Mouse (Mus musculus): Measurements from ENCODE around the gene Lrp6.

The Lrp6 gene

DNA sequence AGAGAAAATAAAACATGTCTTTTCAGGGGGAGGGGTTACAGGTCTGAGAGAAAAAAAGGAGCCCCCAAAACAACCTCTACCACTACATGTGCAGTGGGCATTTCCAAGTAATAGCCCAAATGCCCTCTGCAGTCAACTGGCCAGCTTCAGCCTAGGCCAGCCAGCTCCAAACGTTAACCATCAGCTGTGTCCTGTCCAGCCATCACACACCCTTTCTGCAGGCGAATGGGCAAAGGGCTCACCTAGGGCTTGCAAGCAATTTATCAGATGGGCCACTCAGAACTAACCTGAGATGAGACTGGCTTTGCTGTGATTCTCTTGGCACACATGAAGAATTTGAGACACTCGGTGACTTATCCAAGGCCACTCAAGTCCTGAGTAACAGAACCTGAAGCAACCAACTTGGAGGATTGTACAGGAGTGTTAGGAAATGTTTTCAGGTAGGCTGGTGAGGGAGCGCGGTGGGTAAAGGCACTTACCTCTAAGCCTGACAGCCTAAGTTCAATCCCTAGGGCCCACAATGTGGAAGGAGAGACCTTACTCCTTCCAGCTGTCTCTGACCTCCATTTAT lies 1.3 kb upstream of the Lrp6 start:
- DNase-seq, result no peak

DNA sequence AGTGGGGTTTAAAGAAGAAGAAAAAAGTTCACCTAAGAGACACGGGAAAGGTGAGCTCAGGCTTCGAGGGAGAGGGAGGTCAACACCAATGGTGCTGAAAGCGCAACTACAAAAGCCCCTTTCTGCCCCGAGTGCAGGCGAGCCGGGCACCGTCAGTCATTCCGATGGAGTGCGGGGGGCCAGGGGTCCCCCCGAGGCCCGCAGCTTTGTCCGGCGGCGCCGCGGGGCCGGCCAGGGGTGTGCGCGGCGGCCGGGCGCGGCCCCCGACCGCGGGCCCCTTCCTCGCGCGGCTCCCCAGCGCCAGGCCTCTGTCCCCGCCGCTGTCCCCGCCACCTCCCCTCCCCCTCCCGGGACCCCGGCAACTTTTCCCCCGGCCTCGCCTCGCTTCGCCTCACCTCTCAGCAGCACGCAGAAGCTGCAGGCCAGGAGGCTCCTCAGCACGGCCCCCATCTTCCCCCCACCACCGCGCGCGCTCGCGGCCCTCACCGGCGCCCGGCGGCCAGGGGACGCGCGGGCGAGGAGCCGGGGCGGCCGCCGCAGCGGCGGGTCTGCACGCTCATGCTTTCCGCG lies 432 bp downstream of the Lrp6 start:
- DNase-seq, result no peak

DNA sequence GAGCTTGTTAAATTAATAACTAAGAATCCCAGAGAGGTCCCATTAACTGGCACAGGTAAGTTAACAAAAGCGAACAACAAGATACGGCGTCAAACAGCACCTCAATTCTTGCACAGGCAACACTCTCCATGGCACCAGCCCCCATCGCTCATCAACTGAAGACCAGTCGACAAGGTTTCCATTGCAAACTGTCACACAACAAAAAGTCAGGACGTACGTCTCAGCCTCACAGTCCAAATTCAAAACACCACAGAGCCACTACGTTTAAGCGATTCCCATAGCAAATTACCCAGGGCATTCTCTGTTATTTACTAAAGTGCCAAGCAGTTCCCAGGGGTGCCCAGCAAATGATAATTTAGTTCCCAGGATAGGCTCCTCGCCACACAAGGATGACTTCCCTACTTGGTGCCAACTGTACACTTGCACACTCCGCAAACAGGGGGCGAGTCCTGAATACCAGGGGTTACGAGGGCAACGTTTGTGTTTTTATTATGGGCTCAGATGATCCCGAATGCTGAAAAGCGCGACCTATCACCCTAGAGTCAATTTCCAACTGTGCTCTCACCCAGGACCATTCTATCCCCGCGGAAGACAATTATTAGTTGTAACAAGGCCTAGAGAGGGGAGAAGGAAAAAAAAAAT lies 1.0 kb downstream of the Lrp6 start:
- peak; percentile 32 for DNase-seq

DNA sequence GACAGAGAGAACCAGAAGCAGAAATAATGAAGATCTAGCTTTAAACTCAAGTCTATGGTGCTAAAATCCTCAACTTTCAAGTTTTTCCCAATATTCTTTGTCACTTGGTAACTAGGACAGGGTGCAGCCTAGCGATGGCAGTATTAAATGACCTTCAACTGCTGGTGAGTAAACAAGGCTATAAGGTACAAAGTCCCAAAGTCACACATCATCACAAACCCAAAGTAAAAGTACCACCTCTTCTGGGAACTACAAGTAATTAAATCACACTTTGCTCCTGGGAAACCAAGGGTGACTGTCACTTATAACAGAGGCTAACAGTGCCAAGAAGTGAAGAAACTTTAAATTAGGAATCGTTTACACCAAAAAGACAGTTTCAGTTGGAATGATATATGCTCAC lies 2.2 kb downstream of the Lrp6 start:
- peak; percentile 31 for DNase-seq

DNA sequence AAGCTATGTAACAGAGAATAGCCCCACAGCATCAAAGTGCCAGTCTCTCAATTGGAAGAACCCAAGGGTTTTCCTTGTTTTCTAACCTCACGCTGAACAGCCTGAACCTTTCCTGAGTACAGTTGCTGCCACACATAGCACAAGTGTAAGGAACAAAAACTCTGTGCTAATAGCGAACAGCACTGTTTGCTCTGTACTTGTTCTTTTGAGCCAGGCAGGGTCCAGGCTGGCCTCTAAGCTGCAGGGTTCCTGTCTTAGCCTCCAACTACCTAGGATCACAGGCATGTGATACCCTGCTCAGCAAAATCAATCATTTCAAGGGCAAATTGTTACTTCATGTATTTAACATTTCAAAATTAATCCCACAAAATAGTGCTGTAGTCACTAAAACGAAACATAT lies 7.1 kb downstream of the Lrp6 start:
- DNase-seq, result no peak

DNA sequence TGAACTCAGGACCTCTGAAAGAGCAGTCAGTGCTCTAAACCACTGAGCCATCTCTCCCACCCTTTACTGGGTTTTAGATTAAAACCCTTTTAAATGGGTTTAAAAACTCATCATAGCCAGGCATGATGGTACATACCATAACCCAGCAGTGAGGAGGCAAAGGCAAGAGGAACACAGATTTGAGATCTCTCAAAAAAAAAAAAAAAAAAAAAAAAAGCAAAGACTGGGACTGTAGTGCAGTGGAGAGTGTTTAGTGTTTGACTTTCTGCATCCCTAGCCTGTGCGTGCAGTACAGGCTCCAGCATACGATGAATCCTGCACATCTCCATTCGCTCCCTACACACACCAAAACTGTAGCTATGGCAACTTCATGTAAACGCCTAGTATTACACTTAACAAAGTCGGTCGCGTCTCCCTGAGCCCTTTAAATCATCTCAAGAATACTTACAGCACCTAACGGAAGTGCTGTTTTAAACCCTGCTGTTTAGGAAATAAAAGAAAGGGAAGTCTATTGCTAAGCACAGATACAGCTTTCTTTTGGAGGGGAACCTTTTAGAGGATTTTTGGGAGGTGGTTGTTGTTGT lies 8.1 kb downstream of the Lrp6 start:
- DNase-seq, result no peak

DNA sequence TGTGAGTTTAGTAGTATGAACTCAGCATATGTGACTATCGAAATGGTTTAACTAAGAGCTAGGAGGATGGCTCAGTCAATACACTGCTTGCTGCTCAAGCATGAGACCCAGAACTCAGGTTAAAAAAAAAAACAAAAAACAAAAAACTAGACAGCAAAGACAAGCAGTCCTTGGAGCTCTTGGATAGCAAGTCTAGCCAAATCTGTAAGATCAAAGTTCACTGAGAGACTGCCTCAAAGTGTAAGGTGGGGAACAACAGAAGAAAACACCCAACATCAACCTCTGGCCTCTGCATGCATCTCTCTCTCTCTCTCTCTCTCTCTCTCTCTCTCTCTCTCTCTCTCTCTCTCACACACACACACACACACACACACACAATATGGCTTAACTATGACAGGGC lies 9.7 kb downstream of the Lrp6 start:
- DNase-seq, result no peak

DNA sequence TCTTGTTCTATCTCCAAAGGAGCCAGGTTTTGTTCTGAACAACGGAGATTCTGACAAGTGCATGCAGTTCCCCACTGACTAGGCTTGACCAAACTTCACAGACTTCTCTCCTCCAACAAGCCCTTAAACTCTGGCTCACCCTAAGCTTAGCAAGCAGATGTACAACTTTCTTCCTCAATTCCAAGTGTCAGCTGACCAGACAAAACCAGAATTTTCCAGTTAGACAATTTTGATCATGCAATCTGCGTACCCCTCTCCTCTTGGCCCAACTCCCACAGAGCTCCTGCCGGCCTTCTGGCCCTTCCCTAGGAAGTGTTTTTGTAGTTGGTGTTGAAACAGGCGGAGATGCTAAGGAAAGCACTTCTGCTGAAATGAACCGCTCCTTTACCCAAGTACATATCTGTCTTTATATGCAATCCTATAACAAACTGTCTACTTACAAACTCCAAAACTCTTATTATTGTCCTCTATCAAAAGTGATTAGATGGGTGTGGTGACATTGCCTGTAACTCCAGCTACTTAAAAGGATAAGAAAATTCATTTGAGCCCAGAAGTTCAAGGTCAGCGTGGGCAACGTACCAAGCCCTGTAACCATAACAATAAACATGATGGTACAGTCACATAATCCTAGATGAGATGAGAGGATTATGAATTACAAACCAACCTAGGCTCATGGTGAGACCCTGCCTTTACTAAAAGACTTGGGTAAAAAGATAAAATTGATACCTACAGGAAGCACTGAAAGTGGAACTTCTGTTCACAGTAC lies 10.4 kb downstream of the Lrp6 start:
- DNase-seq, result no peak

DNA sequence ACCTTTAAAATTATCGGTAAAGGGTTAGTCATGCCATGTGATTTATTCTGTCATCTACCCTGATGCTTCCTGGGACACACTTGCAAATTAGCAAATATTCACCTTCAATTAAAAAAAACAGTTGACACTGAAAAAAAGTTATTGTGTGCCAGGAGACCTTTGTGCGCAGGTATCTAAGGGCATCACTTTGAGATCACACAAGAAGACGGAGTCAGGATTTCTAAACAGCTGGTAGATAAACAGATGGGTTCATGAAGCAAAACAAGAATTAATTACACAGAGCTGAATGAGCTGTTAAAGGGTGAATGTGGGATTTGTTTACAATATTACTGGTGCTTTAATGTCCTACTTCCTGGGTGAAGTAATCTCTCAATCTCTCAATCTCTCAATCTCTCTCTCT lies 11.6 kb downstream of the Lrp6 start:
- no peak for DNase-seq

DNA sequence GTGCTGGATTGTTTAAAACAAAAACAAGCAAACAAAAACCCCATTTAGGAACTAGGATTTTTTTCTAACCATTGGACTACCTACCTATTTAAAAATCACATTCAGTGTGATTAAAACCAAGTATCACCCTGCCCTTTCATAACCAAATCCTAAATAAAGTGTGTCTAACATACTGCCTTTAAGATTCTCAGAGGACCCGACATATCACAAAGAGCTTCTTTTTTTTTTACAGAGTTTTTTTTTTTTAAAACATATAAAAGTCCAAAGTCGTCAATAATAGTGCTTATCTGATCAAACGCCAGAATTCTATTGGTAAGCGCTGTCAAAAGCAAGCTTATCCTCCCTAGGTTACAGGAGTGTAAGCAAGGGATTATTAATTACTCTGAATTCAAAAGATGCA lies 12.5 kb downstream of the Lrp6 start:
- DNase-seq, result no peak

DNA sequence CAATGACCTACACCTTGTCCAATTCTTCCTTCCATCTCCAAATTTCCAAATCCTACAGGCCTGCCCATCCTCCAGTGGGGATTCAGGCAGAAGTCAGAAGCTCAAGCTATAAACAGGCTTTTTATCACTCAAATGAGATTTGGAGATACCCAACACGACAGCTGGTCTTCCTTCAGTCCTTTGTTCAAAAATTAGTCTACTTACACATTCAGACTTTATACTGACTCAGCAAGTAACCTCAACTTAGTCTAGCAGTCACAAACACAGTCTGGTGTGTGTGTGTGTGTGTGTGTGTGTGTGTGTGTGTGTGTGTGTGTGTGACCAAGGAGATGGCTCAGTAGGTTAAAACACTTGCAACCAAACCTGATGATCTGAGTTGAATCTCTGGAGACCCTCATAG lies 15.8 kb downstream of the Lrp6 start:
- no peak for DNase-seq

DNA sequence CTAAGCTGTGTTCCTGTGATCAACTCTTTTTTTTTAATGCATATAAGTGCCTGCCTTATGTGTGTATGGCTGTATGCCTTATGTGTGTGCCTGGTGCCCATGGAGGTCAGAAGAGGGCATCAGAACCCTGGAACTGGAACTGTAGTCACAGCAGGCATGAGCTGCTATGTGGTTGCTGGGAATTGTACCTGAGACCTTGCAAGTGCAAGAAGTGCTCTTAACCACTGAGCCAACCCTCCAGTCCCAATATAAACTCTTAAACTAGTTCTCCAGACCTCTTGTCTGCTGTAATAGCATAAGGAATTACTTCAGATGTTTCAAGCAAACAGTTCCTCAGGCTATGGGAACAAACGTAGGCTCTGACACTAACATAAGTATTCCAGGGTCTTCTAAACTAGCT lies 16.4 kb downstream of the Lrp6 start:
- DNase-seq, result no peak

DNA sequence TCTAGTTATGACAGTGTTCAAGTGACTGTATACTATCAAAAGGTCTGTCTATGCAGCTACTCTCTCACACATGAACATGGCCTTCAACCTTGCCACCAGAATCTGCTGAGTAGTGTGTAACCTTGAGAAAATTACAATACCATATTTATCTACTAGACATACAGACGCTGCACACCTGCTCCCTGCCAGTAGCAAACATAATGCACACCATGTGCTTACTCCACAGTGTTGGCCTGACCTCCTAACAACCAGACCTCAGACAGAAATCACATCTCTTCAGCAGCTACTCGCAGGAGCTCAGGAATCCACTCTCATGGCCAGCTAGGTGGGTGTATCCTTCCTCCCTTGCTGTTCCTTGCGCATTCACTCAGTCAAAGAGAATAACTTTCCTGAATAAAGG lies 21.9 kb downstream of the Lrp6 start:
- no peak for DNase-seq

DNA sequence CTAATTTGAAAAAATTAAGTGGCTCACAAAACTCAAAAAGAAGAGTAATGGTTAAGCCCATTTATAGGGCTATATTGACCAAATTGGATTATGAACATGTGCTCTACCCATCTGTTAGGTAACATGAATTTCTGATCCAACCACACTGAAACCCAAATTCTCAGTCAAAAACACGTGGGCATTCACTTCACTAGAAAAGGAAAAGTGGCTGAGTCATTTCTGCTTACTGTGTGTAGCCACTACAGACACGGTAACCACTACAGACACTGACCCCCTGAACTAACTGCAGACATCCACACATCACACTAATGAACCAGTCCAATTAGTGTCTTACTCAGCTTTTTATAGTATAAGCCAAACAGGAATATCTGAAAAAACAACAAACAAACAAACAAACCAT lies 22.7 kb downstream of the Lrp6 start:
- no peak for DNase-seq

DNA sequence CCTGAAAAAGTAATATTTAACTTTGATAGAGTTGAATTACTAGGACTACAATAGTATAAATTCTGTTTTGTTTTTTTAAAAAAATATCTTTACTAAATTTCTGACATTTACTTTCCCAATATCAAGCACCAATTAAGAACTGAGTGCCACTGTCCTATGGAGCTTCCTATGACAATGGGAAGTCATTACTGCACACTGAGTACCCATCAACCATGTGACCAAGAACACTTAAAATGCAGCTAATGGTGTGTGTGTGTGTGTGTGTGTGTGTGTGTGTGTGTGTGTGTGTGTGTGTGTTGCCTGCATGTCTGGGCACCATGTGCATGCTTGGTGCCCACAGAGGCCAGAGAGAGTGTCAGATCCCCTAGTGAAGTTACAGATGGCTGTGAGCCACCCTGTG lies 23.2 kb downstream of the Lrp6 start:
- no peak for DNase-seq

DNA sequence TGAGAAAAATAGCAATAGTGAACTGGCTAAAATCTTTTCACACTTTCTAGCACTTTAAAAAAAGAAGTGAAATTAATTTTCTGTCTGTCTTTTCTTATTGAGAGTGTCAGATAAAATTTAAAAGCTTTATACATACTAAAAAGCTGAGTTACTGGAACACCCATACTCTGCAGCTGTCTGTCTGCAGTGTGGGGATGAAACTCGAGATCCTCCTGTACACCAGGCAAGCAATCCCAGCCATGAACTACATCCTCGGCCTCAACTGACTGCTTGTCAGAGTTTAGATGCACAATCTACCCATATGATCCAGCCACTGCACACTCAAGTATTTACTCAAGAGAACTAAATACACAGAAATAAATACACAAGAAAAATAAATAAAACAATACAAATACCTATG lies 24.4 kb downstream of the Lrp6 start:
- DNase-seq, result no peak

DNA sequence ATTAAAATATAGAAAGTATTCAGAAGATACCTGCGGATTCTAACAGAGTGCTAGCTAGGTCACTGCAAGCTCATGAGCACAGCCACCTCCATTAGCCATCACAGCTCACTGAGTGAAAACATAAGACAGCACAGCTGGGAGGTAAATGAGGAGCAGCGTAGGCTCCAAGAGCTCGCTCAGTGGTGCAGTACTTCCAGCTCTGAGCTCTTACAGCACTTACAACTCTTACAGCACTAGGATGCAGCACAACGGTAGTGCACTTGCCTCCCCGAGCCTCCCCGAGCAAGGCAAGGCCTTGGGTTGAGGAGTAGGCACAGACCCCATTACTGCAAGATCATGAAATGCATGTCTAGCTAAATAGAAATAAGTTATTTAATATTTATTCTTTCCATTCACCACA lies 26.6 kb downstream of the Lrp6 start:
- no peak for DNase-seq

DNA sequence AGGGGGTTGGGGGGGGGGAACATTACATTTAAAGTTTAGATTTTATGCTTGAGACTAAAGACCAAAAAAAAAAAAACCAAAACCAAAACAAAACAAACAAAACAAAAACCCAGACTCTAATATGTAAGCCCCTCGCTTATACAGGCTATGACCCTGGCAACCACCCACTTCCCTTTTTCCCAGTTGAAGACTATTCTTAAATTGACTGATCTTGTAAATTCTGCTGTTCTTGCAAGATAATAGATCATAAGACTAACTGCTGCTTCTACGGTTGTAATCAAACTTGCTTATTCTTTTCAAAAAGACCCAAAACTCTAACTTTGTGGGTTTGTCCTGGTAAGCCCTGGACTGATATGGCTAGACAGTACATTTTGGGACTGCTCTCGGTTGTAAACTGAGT lies 27.3 kb downstream of the Lrp6 start:
- no peak for DNase-seq

DNA sequence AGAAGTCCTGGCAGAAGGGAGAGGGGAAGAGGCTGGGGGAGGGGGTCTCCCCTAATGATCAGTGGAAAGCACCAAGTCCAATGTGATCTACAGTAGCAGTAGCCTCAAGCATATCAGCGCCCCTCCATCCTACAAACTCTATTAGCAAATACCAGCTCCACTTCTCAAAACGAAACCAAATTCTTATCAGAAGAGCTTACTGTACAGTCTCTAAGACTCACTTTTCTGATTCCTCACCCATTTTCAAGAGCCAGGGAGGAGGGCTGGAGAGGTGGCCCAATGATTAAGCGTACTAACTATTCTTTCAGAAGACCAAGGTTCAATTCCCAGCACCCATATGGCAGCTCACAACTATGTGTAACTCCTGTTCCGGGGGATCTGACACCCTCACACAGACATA lies 28.0 kb downstream of the Lrp6 start:
- DNase-seq, result no peak

DNA sequence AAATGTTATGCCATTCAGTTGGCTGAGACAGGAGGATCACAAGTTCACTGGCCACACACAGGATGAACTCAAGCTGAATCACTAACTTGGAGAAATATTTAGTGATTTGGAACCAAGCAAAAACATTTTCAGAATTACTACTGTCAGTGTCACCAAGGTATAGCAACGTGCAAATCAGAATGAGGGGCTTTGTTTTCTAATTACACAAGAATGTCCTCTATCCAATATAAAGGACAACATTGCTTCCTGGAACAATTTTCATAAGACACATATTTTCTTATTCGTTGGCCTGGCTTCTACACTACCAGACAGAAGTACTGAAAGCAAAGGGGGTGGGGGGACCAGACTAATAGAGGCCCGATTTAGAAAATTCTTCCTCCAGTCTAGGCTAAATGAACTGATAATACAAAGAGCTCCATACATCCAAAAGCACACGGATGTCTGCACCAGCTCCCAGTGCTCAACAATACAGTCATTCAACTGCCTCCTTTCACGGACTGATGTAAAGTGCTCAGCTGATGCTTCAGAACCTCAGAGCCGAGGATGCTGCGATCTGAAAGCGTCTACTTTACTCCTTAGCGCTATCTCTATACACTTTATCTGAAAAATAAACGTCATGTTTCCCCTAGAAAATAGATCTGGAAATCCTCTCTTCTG lies 29.2 kb downstream of the Lrp6 start:
- no peak for DNase-seq

DNA sequence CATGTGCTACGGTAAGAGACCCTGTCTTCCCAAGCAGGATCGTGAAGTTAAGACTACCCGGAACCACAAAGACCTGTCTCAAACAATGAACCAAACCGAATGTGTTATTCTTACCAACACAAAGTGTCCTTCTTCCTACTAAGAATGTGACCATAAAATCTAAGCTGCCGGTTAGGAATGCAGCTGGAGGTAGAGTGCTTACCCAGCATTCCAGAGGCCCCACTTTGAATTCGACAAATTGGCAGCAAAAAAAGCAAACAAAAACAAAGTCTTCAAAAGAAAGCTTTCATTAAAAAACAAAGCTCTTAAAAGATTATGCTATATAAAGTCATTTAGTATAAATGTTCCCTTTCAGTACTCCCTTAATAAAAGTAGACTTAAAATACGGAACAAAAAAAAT lies 31.6 kb downstream of the Lrp6 start:
- no peak for DNase-seq

DNA sequence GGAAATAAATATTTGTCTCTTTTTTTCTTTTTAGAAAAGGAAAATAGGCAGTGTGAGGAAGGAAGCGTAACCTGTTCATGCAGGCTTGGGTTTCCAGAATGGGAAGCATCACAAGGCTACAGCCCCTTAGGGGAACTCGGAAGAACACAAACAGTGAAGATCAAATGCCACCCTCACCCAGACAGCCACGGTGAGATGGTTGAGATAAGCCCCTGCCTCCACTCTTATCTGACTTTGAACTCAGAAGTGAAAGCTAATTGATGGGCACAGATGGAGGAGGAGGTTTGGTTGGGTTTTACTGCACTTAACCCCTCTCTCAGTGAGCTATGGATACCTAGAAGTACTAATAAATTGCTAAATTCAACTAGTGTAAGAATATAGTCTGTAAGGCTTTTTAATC lies 33.7 kb downstream of the Lrp6 start:
- no peak for DNase-seq

DNA sequence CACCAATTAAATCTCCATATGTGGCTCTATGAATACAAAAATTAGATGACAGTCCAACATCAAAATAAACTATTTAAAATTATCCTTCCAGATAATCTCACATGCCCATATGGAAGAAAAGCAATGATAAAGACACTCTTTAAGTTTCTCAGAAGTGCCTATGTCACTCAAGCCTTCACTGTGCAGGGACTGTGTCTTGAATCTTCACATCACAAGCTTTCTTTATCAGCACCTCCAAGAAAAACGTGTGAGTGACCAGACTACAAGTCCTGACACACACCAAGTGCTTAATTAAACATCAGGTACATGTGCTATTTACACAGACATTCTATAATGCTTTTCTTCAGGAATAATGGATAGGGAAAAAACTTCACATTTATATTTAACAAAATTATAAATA lies 34.8 kb downstream of the Lrp6 start:
- no peak for DNase-seq
